Mouse (Mus musculus): ENCODE measurements at regions not wholly inside any gene's neighbourhood (a gene's known extent, or its start where the extent isn't known, plus 50 kb on each side); places are given as distances from the start of the nearest gene placed in this dataset.

DNA sequence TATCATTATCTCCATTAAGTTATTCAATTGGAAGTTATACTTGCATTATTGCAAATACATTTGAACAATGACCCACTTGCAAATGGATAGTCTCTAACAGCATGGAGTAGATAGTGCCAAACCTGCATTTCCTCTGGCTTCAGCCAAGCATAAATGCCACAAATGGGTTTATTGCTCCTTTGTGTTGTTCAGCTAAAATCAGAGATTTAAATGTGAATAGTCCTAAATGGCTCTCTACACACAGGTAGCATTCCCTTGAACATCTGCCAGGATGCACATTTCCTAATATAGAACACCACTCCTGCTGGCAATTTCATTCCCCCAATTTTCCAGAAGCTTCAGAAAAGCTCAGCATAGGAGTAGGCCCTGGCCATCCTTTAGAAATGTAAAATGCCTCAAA, 210.6 kb downstream of the Adgra3 start:
- no peak for TF ChIP-seq MAZ (IDR thresholded peaks at IDR 0.05; ENCODE audit: low read depth, low read length)
- H3K9me3 ChIP-seq (replicated peaks; ENCODE audit: low read length): peaks cover 22% of the 10 kb centered on the region
- DNase-seq (ENCODE audit: extremely low read depth): no peak
- no peaks in the 10 kb centered on the region for H3K79me2 ChIP-seq (replicated peaks; ENCODE audit: control insufficient read depth, extremely low read depth, insufficient read depth, poor library complexity, severe bottlenecking)
- H3K4me2 ChIP-seq (ENCODE audit: insufficient read depth, low read depth, poor library complexity, severe bottlenecking): no peak overlapping the region
- no peak overlapping the region for H3K27ac ChIP-seq (ENCODE audit: insufficient read depth, low read depth)
- in situ Hi-C loops (cut with MboI; ENCODE audit: low pct_ligation_motif_present, low pct_unique_long_range_greater_than_20kb, low sequenced_read_pairs): no loop called here
- H3K9ac ChIP-seq (ENCODE audit: insufficient read depth, low read depth): no peak overlapping the region
- dilution Hi-C loops (cut with MboI; ENCODE audit: extremely low pct_ligation_motif_present, extremely low pct_unique_long_range_greater_than_20kb, low sequenced_read_pairs): no loop called here
- no peaks in the 10 kb centered on the region for H3K4me1 ChIP-seq (ENCODE audit: control insufficient read depth in 1 of 2, insufficient read depth in 2 of 2)
- H3K4me3 ChIP-seq (replicated peaks in 1 of 3; ENCODE audit: low read depth in 2 of 3, low read length in 2 of 3, poor library complexity in 1 of 3): no peak overlapping the region
- no peaks in the 10 kb centered on the region for H3K36me3 ChIP-seq (replicated peaks in 1 of 2; ENCODE audit: control insufficient read depth in 1 of 2, insufficient read depth in 1 of 2, low read length in 1 of 2)
- no peaks in the 10 kb centered on the region for H3K27me3 ChIP-seq (replicated peaks)

DNA sequence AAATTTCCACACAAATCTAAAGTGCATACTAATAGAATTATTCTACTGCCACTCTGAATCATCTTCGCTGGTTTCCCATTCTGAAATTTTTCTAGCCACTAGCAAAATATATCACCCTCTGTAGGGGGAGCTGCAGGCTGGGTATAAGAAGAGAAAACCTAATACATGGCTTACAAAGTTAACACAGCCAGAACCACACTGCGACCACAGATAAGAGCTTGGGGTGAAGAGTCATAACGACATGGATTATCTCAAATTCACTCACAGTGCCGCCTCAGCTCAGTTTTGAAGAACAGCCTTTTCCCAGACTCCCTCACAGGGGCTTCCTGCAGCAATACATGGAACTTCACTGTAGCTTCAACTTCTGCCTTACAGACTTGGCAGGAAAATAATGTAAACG, 240.0 kb downstream of the Adgra3 start:
- dilution Hi-C loops (cut with MboI; ENCODE audit: extremely low pct_ligation_motif_present, extremely low pct_unique_long_range_greater_than_20kb, low sequenced_read_pairs): no loop called here
- no peak overlapping the region for H3K4me3 ChIP-seq (replicated peaks in 1 of 3; ENCODE audit: low read depth in 2 of 3, low read length in 2 of 3, poor library complexity in 1 of 3)
- H3K36me3 ChIP-seq (replicated peaks in 1 of 2; ENCODE audit: control insufficient read depth in 1 of 2, insufficient read depth in 1 of 2, low read length in 1 of 2): no peaks in the 10 kb centered on the region
- no peaks in the 10 kb centered on the region for H3K79me2 ChIP-seq (replicated peaks; ENCODE audit: control insufficient read depth, extremely low read depth, insufficient read depth, poor library complexity, severe bottlenecking)
- TF ChIP-seq ETS1 (conservative IDR thresholded peaks at IDR 0.05; ENCODE audit: low read depth, low read length) (no peak), NRF1 (IDR thresholded peaks at IDR 0.05; ENCODE audit: low read depth, low read length) (no peak), MYC (IDR thresholded peaks at IDR 0.05; ENCODE audit: low read depth, low read length) (no peak), SMC3 (IDR thresholded peaks at IDR 0.05; ENCODE audit: low read depth, low read length) (no peak), PAX5 (IDR thresholded peaks at IDR 0.05; ENCODE audit: low read length) (no peak), NELFE (IDR thresholded peaks at IDR 0.05; ENCODE audit: low read depth, low read length) (no peak), ZNF384 (IDR thresholded peaks at IDR 0.05; ENCODE audit: low read depth, low read length) (no peak), RAD21 (IDR thresholded peaks at IDR 0.05; ENCODE audit: low read depth, low read length) (no peak), E2F4 (IDR thresholded peaks at IDR 0.05; ENCODE audit: insufficient replicate concordance, low read depth, low read length) (no peak), JUND (conservative IDR thresholded peaks at IDR 0.05; ENCODE audit: low read depth, low read length) (no peak), CTCF (conservative IDR thresholded peaks at IDR 0.05 in 1 of 2, IDR thresholded peaks at IDR 0.05 in 1 of 2; ENCODE audit: low read depth in 2 of 2, low read length in 2 of 2) (no peak)
- no peak overlapping the region for H3K4me2 ChIP-seq (ENCODE audit: insufficient read depth, low read depth, poor library complexity, severe bottlenecking)
- no peak overlapping the region for H3K27ac ChIP-seq (ENCODE audit: insufficient read depth, low read depth)
- no peak for DNase-seq (ENCODE audit: extremely low read depth)
- H3K9me3 ChIP-seq (replicated peaks; ENCODE audit: low read length): peaks cover 47% of the 10 kb centered on the region
- in situ Hi-C loops (cut with MboI; ENCODE audit: low pct_ligation_motif_present, low pct_unique_long_range_greater_than_20kb, low sequenced_read_pairs): no loop called here
- no peak overlapping the region for H3K9ac ChIP-seq (ENCODE audit: insufficient read depth, low read depth)
- H3K4me1 ChIP-seq (ENCODE audit: control insufficient read depth in 1 of 2, insufficient read depth in 2 of 2): no peaks in the 10 kb centered on the region
- no peaks in the 10 kb centered on the region for H3K27me3 ChIP-seq (replicated peaks)

DNA sequence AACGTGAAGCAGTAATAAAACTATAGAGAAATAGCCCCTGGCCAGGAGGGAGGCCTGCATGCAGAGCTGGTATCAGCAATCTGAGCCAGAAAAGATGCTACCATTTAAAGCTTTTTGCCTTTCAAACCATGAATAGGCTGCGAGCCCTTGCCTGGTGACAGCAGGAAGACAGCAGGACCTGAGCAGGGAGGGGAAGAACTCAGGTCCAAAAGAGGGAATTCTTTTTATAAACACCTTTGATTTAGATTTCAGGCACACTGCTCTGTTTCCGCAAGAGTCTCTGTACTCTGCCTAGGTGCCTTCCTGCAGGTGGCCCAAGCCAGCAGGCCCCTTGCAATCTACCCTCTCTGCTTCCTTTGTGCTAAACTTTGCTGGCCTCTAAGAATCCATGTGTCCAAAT, 242.1 kb downstream of the Adgra3 start:
- no peak for TF ChIP-seq POLR2AphosphoS2 (IDR thresholded peaks at IDR 0.05; ENCODE audit: low read depth, low read length)
- no peak for TF ChIP-seq KAT2A (IDR thresholded peaks at IDR 0.05; ENCODE audit: insufficient replicate concordance, low read length)
- TF ChIP-seq NELFE (IDR thresholded peaks at IDR 0.05; ENCODE audit: low read depth, low read length): no peak
- no peak for TF ChIP-seq ZC3H11A (IDR thresholded peaks at IDR 0.05; ENCODE audit: low read depth, low read length)
- no peak for TF ChIP-seq POLR2A (IDR thresholded peaks at IDR 0.05; ENCODE audit: low read depth, low read length)
- H3K36me3 ChIP-seq (replicated peaks in 1 of 2; ENCODE audit: control insufficient read depth in 1 of 2, insufficient read depth in 1 of 2, low read length in 1 of 2): no peaks in the 10 kb centered on the region
- H3K9me3 ChIP-seq (replicated peaks; ENCODE audit: low read length): peaks cover 54% of the 10 kb centered on the region
- dilution Hi-C loops (cut with MboI; ENCODE audit: extremely low pct_ligation_motif_present, extremely low pct_unique_long_range_greater_than_20kb, low sequenced_read_pairs): no loop called here
- H3K9ac ChIP-seq (ENCODE audit: insufficient read depth, low read depth): no peak overlapping the region
- H3K79me2 ChIP-seq (replicated peaks; ENCODE audit: control insufficient read depth, extremely low read depth, insufficient read depth, poor library complexity, severe bottlenecking): no peaks in the 10 kb centered on the region
- H3K4me3 ChIP-seq (replicated peaks in 1 of 3; ENCODE audit: low read depth in 2 of 3, low read length in 2 of 3, poor library complexity in 1 of 3): no peak overlapping the region
- H3K4me2 ChIP-seq (ENCODE audit: insufficient read depth, low read depth, poor library complexity, severe bottlenecking): no peak overlapping the region
- in situ Hi-C loops (cut with MboI; ENCODE audit: low pct_ligation_motif_present, low pct_unique_long_range_greater_than_20kb, low sequenced_read_pairs): no loop called here
- no peaks in the 10 kb centered on the region for H3K4me1 ChIP-seq (ENCODE audit: control insufficient read depth in 1 of 2, insufficient read depth in 2 of 2)
- no peak overlapping the region for H3K27ac ChIP-seq (ENCODE audit: insufficient read depth, low read depth)
- no peak for DNase-seq (ENCODE audit: extremely low read depth)
- no peaks in the 10 kb centered on the region for H3K27me3 ChIP-seq (replicated peaks)

All from CH12.LX (cell line).